ENCODE assay signal across 14 mouse cellular contexts in the genomic region with DNA sequence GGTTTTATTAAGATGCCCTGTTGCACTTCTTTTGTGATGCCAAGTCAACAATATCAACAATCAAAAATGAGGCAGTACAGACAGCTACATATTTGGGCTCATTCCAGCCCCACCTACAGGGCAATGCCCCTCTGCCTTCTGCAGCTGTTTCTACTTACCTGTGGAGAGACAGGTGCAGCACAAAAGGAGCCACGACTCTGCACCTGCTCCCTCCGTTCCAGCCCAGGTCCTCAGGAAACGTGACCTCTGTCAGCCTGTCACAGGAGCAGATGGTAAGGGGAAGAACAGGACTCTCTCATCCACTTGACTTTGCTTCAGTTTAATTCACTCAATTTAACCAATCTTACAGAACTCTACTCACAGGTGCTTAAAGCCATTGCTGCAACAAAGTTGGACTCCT.
"Had no signal": no experiment of that assay in that cellular context is flagged by ENCODE, and none has a peak within 500 bp of the region (broad histone marks: within the 10 kb centered on the region; RNA-seq: fewer than 3 reads in every experiment).

No protein-coding gene starts in this region.

- H3K36me3 ChIP-seq: limb, embryonic 15.5 days; midbrain, embryonic 12.5 days; stomach, embryonic 15.5 days had no signal

- H3K9me3 ChIP-seq: limb, embryonic 15.5 days; stomach, embryonic 15.5 days had no signal

- DNase-seq: kidney, adult 2 months; kidney, postnatal 14 days; lung, embryonic 14.5 days; lung, postnatal 10 days; right cerebral cortex, postnatal 14 days; thymus, postnatal 36 days had no signal

- H3K4me2 ChIP-seq: kidney, embryonic 15.5 days; limb, embryonic 15.5 days; liver, embryonic 12.5 days; lung, embryonic 14.5 days; midbrain, embryonic 12.5 days; stomach, embryonic 15.5 days had no signal

- H3K4me3 ChIP-seq: kidney, embryonic 15.5 days; limb, embryonic 15.5 days; liver, embryonic 12.5 days; megakaryocyte, embryonic 14.5 days; midbrain, embryonic 12.5 days; stomach, embryonic 15.5 days had no signal

- H3K27ac ChIP-seq: kidney, embryonic 15.5 days; limb, embryonic 15.5 days; liver, embryonic 12.5 days; macrophage; midbrain, embryonic 12.5 days; stomach, embryonic 15.5 days had no signal

- H3K9ac ChIP-seq: kidney, embryonic 15.5 days; limb, embryonic 15.5 days; liver, embryonic 12.5 days; lung, embryonic 14.5 days; midbrain, embryonic 12.5 days; stomach, embryonic 15.5 days had no signal

- ATAC-seq: liver, embryonic 12.5 days; midbrain, embryonic 16.5 days had no signal

- H3K27me3 ChIP-seq: kidney, embryonic 15.5 days; limb, embryonic 15.5 days; liver, embryonic 12.5 days; megakaryocyte, embryonic 14.5 days; midbrain, embryonic 12.5 days; stomach, embryonic 15.5 days had no signal

- H3K4me1 ChIP-seq: limb, embryonic 15.5 days; liver, embryonic 12.5 days; megakaryocyte, embryonic 14.5 days; midbrain, embryonic 12.5 days; stomach, embryonic 15.5 days had no signal
